Mouse (Mus musculus) kidney, adult 2 months (tissue): ENCODE results near the gene Krt16. TPM values are rescaled to one million over a fixed set of nuclear protein-coding genes. Genes with fewer than 3 reads are reported as not detected.

Experiments used
- DNase-seq: peaks from one replicate; pipeline ENCODE4 v3.0.0; 2021
- H3K27ac ChIP-seq: fragments of 200-500 bp; 2 replicates; pipeline ENCODE4 v1.5.1; 2012; ENCODE audit warnings: low read depth, low read length, control low read depth, inconsistent platforms; ENCODE audit not compliant: insufficient read depth
- H3K27me3 ChIP-seq: fragments of 200-500 bp; replicated peaks from 2 replicates; pipeline ENCODE4 v1.6.1; 2012; ENCODE audit warnings: mild to moderate bottlenecking, moderate library complexity, low read length, inconsistent platforms; ENCODE audit not compliant: control insufficient read depth, insufficient read depth
- H3K36me3 ChIP-seq: fragments of 200-500 bp; 2 replicates; pipeline ENCODE4 v1.6.1; 2012; ENCODE audit warnings: mild to moderate bottlenecking, moderate library complexity, low read length, inconsistent platforms; ENCODE audit not compliant: control insufficient read depth, insufficient read depth
- H3K4me1 ChIP-seq: fragments of 200-500 bp; 2 replicates; pipeline ENCODE4 v1.6.1; 2011; ENCODE audit warnings: low read length; ENCODE audit not compliant: control insufficient read depth, insufficient read depth
- H3K4me3 ChIP-seq: fragments of 200-500 bp; 2 replicates; pipeline ENCODE4 v1.5.1; 2011; ENCODE audit warnings: mild to moderate bottlenecking, low read depth, low read length, control low read depth; ENCODE audit not compliant: insufficient read depth
- CTCF ChIP-seq: fragments of 200-500 bp; conservative IDR thresholded peaks from 2 replicates; pipeline ENCODE4 v1.5.1; 2011; ENCODE audit warnings: low read depth, mild to moderate bottlenecking, control low read depth, low read length, moderate library complexity, mixed read lengths; ENCODE audit not compliant: insufficient read depth, insufficient read length
- POLR2A ChIP-seq: fragments of 200-500 bp; IDR thresholded peaks from one replicate; pipeline ENCODE4 v1.6.1; 2011; ENCODE audit warnings: low read depth, low read length, control low read depth
- WGBS: fragments of 180-500 bp; shearing (Covaris S2); methylation state at CpG from one replicate; pipeline ENCODE4 v1.1.7; 2018; 5-methylcytosine and 5-hydroxymethylcytosine counted together
- polyA plus RNA-seq: library from polyadenylated mRNA; depleted of rRNA; stranded (reverse); fragments of >200 nt; gene quantifications from 2 replicates; pipeline ENCODE4 v1.2.3, GENCODE M21; 2012; rRNA removed

Krt16 gene
- not detected in 2 replicates for polyA plus RNA-seq

DNA sequence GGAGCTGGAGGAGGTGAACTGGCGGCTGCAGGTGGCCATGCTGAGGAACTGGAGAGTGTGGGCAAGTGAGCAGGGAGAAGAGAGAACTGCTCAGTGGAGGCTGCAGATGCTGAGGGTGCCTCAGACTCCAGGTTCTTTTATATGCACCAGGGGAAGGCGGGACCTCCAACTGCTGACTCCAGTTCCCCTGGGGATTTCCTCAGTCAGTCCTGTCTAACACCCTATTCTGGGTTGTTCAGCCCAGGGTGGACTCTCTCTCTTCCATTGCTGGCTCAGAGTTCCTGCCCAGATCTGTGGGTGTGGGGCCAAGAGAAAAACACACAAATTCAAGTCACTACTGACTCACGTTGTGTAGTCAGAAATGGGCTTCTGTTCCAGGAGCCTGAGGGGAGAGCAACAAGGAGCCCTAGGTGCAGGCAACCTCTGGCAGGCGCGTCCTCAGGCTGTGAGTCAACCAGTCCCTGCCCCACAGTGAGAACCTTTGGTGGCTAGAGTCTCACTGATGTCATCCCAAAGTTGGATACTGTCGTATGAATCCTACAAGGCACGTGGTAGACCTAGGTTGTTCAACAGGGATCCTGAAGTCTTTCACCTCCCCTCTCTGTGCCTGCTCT, at the start of gene Krt16:
Gene Krt16, minus strand, starts transcription at position 51 of the 614 bp plus-strand sequence.
- Histone ChIP-seq H3K27me3 (no peaks in the 10 kb centered on the region; the same call in 1 of the 2 replicates), H3K4me1 (no peaks in the 10 kb centered on the region), H3K27ac (no peak within 1 kb of the TSS), H3K4me3 (no peak within 1 kb of the TSS), H3K36me3 (no peaks in the 10 kb centered on the region)
- WGBS = 77% methylated on average over 7 of the region's 7 CpGs
- TF ChIP-seq POLR2A = no peak
- TF ChIP-seq CTCF = no peak
- no peak for DNase-seq

DNA sequence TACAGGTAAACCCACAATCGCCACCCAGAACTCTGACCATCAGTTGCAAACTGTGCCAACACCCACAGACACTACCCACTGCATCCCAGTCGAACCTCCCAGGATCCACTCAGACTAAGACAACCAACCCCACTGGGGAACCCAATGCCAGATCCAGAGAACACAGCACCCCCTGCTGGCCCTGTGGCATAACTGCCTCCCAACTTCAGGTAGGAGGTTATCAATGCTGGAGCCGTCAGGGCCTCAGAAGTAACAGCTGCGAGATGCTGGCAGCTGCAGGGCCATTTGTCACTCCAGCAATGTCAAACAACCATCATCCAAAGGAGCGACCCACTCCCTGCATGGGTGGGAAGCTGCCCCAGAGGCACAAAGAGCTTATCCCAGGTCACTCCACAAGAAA, 49.1 kb upstream of the Krt16 start:
- Histone ChIP-seq H3K36me3 (no peaks in the 10 kb centered on the region), H3K27ac (no peak overlapping the region)
- no peak for DNase-seq

DNA sequence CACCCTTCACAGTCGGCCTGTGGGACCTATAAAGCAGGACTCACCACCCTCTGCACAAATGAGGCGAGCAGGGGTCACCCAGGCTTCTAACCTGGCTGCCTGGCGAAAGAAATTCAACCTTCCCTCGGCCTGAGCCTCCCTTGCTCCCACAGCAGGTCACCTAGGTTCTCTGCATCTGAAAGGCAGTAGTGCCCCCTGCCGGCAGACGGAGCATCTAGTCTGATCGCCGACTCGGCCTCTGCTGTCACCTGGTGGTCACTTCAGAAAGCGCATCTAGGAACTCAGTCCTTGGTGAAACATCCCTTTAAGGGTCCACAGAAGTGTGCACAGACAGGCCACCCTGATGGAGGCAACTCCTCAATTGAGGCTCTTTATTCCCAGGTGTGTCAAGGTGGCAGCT, 46.6 kb upstream of the Krt16 start:
- H3K27ac ChIP-seq = no peak overlapping the region
- 5% methylated on average over 10 of the region's 10 CpGs for WGBS
- no peaks in the 10 kb centered on the region for H3K4me1 ChIP-seq
- H3K27me3 ChIP-seq = no peaks in the 10 kb centered on the region
- peak; percentile 75 for DNase-seq
- H3K36me3 ChIP-seq = no peaks in the 10 kb centered on the region
- no peak for TF ChIP-seq POLR2A
- TF ChIP-seq CTCF = peak; percentile 100; the same call in 1 of the 2 replicates
- H3K4me3 ChIP-seq = no peak overlapping the region

More for the DNA sequence above, 49.1 kb upstream of the Krt16 start:
- Histone ChIP-seq H3K4me3 (no peak overlapping the region), H3K4me1 (no peaks in the 10 kb centered on the region), H3K27me3 (no peaks in the 10 kb centered on the region)
- TF ChIP-seq POLR2A (no peak), CTCF (peak; percentile 55)
- WGBS = 34% methylated on average over 5 of the region's 5 CpGs

DNA sequence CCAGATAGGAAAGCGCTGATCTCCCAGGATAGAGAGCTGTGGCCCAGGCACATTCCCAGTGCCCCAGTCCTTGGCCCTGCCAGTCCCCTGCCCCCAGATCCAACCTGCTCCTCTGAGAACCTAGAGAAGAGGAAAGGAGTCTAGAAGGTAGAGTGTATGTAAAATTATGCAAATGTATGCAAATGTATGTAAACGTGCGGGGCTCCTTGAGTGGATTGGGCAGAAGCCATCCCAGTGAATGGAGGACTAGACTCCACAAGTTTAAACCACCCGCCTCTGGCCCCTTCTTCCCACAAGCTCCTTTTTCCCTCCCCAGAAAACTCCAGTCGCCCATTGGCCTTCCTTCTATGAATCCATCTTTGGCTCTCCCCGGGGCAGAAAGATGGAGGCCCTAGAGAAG, 44.2 kb upstream of the Krt16 start:
- H3K36me3 ChIP-seq = no peaks in the 10 kb centered on the region
- no peaks in the 10 kb centered on the region for H3K4me1 ChIP-seq
- WGBS = 67% methylated on average over 6 of the region's 6 CpGs
- DNase-seq = no peak
- TF ChIP-seq CTCF (no peak), POLR2A (no peak)
- H3K27me3 ChIP-seq = no peaks in the 10 kb centered on the region
- no peak overlapping the region for H3K27ac ChIP-seq
- no peak overlapping the region for H3K4me3 ChIP-seq

DNA sequence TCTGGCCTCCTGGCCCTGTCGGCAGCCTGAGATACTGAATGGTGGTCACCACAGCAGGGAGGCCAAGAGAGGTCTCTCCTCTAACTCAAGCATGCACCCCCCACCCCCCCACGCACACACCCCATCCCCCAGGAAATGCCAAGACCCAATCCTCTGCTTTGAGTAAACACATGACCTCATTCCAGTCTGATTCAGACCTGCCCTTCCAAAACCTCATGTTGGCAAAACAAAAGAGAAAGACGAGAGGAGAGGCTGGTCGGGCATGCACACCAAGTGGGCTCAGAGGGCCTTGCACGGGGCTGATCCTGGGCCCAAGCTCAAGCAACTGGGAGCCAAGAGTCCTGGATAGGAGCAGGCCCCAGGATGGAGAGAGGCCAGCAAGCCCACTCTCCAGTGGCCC, 41.5 kb upstream of the Krt16 start:
- Histone ChIP-seq H3K4me1 (no peaks in the 10 kb centered on the region), H3K27me3 (no peaks in the 10 kb centered on the region), H3K27ac (no peak overlapping the region; the same call in 1 of the 2 replicates), H3K4me3 (no peak overlapping the region), H3K36me3 (no peaks in the 10 kb centered on the region)
- DNase-seq = peak; percentile 13
- TF ChIP-seq CTCF (no peak), POLR2A (no peak)
- WGBS = 61% methylated on average over 5 of the region's 5 CpGs

DNA sequence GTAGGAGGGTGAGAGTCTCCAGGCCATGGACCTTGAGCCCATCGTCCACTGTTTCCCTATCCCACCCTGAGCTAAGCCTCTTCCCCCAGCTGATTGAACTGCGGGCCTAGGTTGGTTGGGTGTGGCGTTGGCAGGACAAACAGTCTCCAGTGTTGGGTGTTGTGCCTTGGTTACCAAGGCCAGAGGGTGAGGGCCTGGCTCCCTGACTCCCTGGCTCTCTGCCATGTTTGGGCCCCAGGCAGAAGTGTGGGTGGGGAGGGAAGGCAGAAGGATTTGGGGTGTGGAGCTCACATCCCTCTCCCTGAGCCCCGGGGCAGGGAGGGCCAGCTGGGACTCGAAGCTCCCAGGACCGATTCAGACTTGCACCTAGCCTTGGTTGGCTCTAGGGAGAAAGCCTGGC, 40.2 kb upstream of the Krt16 start:
- H3K27me3 ChIP-seq = no peaks in the 10 kb centered on the region
- WGBS = 67% methylated on average over 6 of the region's 6 CpGs
- no peaks in the 10 kb centered on the region for H3K4me1 ChIP-seq
- TF ChIP-seq CTCF (no peak), POLR2A (no peak)
- H3K27ac ChIP-seq = no peak overlapping the region
- H3K4me3 ChIP-seq = no peak overlapping the region
- peak; percentile 11 for DNase-seq
- H3K36me3 ChIP-seq = no peaks in the 10 kb centered on the region

DNA sequence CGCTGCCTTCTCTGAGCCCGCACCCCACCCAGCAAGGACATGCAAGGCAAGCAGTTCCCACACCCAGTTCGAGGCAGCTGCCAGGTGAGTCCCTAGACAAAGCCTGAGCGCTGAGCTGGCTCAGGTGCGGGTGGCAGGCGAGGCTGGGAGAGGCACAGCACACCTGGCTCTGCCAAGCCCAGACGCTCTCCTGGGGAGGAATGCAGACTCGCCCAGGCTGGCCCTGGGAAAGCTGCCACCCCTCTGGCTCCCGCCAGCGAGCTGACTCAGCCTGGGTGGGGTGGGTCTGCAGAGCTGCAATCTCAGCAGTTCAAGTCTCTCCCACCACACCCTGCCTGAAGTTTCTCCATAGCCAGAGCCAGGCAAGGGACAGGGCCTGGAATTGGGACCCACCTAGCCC, 38.3 kb upstream of the Krt16 start:
- TF ChIP-seq CTCF (no peak), POLR2A (no peak)

DNA sequence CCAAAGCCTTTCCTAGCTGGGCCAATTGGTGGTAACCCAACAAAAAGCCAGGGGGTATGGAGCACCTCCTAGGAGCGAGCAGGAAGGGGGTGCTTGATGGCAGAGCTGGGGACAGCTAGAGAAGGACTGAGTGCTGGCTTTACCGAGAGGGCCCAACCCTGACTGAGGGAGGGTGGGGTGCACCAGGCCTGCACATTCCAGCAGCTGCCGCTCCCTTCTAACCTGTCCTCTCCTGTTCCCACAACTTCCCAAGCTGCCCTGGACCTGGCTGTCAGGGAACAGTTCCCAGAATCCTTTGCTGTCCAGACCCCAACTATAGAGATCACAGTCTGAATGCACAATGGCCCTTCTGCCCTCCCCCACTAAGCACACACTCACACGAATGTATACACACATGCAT, 36.3 kb upstream of the Krt16 start:
- 87% methylated on average over 4 of the region's 4 CpGs for WGBS

More for the DNA sequence above, 38.3 kb upstream of the Krt16 start:
- DNase-seq = no peak
- H3K27ac ChIP-seq = no peak overlapping the region
- no peak overlapping the region for H3K4me3 ChIP-seq
- 45% methylated on average over 10 of the region's 10 CpGs for WGBS
- H3K36me3 ChIP-seq = no peaks in the 10 kb centered on the region
- H3K27me3 ChIP-seq = no peaks in the 10 kb centered on the region
- H3K4me1 ChIP-seq = no peaks in the 10 kb centered on the region

More for the DNA sequence above, 36.3 kb upstream of the Krt16 start:
- no peak overlapping the region for H3K4me3 ChIP-seq
- H3K27ac ChIP-seq = no peak overlapping the region
- no peak for TF ChIP-seq POLR2A
- TF ChIP-seq CTCF = no peak
- H3K27me3 ChIP-seq = no peaks in the 10 kb centered on the region
- no peak for DNase-seq
- H3K36me3 ChIP-seq = no peaks in the 10 kb centered on the region
- H3K4me1 ChIP-seq = no peaks in the 10 kb centered on the region
